Mouse (Mus musculus): ENCODE results near the gene Syne1.

Gene Syne1

GRCm38 (mm10) chr10:5551382-5551781, at the start of gene Syne1:
Gene Syne1, minus strand, starts transcription at chr10:5551482.
- no peak for DNase-seq (ENCODE audit: low spot score)

GRCm38 (mm10) chr10:5600123-5600522, 48.8 kb upstream of the Syne1 start:
- peak; percentile 70 for DNase-seq (ENCODE audit: low spot score)

GRCm38 (mm10) chr10:5596559-5596958, 45.3 kb upstream of the Syne1 start:
- no peak for DNase-seq (ENCODE audit: low spot score)

GRCm38 (mm10) chr10:5594457-5594856, 43.2 kb upstream of the Syne1 start:
- DNase-seq (ENCODE audit: low spot score): no peak

GRCm38 (mm10) chr10:5593464-5593863, 42.2 kb upstream of the Syne1 start, which contains the start of gene Myct1:
Gene Myct1, plus strand, starts transcription at chr10:5593775.
- peak; percentile 62 for DNase-seq (ENCODE audit: low spot score)

- peak; percentile 49 for DNase-seq (ENCODE audit: low spot score)
Observed at GRCm38 (mm10) chr10:5591996-5592395, 40.7 kb upstream of the Syne1 start.

- DNase-seq (ENCODE audit: low spot score): no peak
Observed at GRCm38 (mm10) chr10:5591061-5591460, 39.8 kb upstream of the Syne1 start.

- DNase-seq (ENCODE audit: low spot score): no peak
Observed at GRCm38 (mm10) chr10:5573328-5573727, 22.0 kb upstream of the Syne1 start.

GRCm38 (mm10) chr10:5571332-5571731, 20.1 kb upstream of the Syne1 start:
- DNase-seq (ENCODE audit: low spot score): no peak

- no peak for DNase-seq (ENCODE audit: low spot score)
Observed at GRCm38 (mm10) chr10:5570059-5570458, 18.8 kb upstream of the Syne1 start.

- DNase-seq (ENCODE audit: low spot score): no peak
Observed at GRCm38 (mm10) chr10:5568991-5569390, 17.7 kb upstream of the Syne1 start.

GRCm38 (mm10) chr10:5561706-5562105, 10.4 kb upstream of the Syne1 start:
- DNase-seq (ENCODE audit: low spot score): no peak

GRCm38 (mm10) chr10:5560526-5560925, 9.2 kb upstream of the Syne1 start:
- no peak for DNase-seq (ENCODE audit: low spot score)

- no peak for DNase-seq (ENCODE audit: low spot score)
Observed at GRCm38 (mm10) chr10:5558808-5559207, 7.5 kb upstream of the Syne1 start.

GRCm38 (mm10) chr10:5554941-5555340, 3.7 kb upstream of the Syne1 start:
- peak; percentile 15 for DNase-seq (ENCODE audit: low spot score)

- peak; percentile 38 for DNase-seq (ENCODE audit: low spot score)
Observed at GRCm38 (mm10) chr10:5550168-5551021, 887 bp downstream of the Syne1 start.

- DNase-seq (ENCODE audit: low spot score): peak; percentile 43
Observed at GRCm38 (mm10) chr10:5549871-5550167, 1.5 kb downstream of the Syne1 start.

- peak; percentile 16 for DNase-seq (ENCODE audit: low spot score)
Observed at GRCm38 (mm10) chr10:5548651-5549050, 2.6 kb downstream of the Syne1 start.

GRCm38 (mm10) chr10:5547769-5548168, 3.5 kb downstream of the Syne1 start:
- no peak for DNase-seq (ENCODE audit: low spot score)

- no peak for DNase-seq (ENCODE audit: low spot score)
Observed at GRCm38 (mm10) chr10:5546428-5546827, 4.9 kb downstream of the Syne1 start.

- no peak for DNase-seq (ENCODE audit: low spot score)
Observed at GRCm38 (mm10) chr10:5528284-5528683, 23.0 kb downstream of the Syne1 start.

GRCm38 (mm10) chr10:5527634-5528033, 23.6 kb downstream of the Syne1 start:
- peak; percentile 18 for DNase-seq (ENCODE audit: low spot score)

GRCm38 (mm10) chr10:5522904-5523303, 28.4 kb downstream of the Syne1 start:
- DNase-seq (ENCODE audit: low spot score): peak; percentile 14

- DNase-seq (ENCODE audit: low spot score): no peak
Observed at GRCm38 (mm10) chr10:5522276-5522675, 29.0 kb downstream of the Syne1 start.

All from lung, postnatal 25 days (tissue).